Mouse (Mus musculus): ENCODE measurements around the gene Gm35549.
A peak's percentile ranks its signal among the peaks of the same experiment; 100 is the strongest.
"Not testable (repeated sequence)": the region's sequence is repeated elsewhere in the genome, so short reads cannot be mapped to it uniquely, and the experiment has no call there.

Gene Gm35549

DNA sequence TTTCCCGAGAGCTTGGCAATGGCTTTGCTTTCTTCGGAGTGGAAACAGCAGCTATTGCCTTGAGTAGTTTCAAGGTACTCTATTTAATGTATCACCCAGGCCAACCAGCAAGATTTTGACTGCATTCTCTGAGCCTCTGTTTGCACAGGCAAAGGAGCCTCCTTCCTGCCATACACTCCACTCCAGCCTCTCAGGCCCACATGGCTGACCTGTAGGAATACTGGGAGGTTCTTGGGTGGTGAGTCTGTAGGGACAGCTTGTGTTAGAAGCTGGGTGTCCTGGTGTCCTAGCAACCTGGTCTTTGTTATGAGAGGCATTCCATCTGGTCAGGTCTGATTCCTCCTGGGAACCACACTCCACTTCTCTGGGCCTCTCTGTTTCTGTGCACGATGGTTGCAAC is at the start of gene Gm35549:
Gm35549 (minus strand) TSS at position 276 of the 400 bp plus-strand sequence.
- DNase-seq = no peak

DNA sequence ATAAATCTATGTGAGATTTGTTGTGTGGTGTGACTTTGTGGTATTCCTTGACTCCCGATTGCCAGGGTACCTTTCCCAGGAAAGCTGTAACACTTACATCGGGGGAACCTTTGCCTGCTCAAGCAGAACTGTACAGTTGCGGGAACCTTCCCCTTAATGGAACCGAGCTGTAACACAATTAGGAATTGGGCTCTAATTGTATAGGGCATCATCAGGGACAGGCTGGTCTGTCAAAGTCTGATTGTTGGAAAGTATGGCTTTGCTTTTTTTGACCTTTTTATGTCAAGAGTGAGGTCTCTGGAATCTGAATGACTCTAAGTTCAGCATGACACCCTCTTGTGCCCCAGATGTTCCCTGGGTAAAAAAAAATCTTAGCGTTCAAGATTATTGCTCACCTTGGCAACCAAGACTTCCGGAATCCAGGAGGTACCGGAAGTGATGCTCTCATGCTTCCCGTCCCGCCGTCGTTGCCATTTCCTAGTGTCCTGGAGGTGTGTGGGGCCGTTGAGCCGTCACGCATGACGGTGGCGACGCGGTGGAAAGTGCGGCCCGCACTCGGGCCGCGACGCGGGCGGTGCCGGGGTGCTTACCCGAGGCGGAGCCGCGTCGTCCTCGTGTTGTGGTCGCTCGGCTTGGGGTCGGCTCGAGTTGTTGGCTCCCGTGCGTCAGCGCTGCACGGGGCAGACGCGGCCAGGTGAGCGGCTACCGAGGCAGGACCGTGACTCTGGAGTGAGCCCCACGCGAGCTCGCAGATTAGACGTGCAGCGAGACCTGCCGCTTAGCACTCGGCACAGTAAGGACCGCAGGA is 42.7 kb upstream of the Gm35549 start:
- peak; percentile 50 for DNase-seq

DNA sequence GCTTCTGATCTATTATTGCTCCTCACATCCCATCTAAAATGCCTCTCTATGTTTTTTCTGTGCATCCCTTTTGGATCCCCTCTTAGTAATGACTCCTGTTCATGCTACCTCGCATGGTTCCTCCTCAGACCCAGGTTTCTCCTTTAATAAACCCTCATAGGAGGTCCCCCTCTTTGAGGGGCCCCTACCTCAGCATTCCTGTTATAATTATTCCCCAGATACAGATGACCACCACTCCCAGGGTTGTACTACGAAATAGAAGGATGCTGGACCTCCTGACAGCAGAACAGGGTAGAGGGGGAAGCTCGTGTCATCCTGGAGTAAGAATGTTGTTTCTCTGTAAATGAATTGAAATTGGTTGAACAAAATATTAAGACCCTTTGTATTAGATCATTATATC is 41.5 kb upstream of the Gm35549 start, which contains the start of gene Zkscan7:
Zkscan7 (plus strand) TSS at position 301 of the 400 bp plus-strand sequence.
- DNase-seq = no peak

DNA sequence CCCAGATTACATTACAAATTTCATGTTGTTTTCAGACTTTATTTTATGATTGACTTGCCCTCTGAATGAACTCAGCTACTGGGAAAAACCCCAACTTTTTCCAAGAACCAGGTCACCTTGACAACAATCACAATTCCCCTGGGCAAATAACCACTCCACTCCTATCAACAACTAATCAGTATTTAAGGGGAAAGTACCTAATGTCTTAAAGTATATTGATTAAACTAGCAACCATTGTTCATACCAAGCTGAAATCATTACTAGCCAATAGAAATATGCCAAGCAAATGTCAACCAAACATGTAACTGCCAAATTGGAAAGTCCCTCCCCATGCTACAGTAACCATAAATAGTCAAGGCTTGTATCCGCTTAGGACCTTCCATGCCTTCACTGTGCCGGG is 31.3 kb upstream of the Gm35549 start:
- DNase-seq = no peak

DNA sequence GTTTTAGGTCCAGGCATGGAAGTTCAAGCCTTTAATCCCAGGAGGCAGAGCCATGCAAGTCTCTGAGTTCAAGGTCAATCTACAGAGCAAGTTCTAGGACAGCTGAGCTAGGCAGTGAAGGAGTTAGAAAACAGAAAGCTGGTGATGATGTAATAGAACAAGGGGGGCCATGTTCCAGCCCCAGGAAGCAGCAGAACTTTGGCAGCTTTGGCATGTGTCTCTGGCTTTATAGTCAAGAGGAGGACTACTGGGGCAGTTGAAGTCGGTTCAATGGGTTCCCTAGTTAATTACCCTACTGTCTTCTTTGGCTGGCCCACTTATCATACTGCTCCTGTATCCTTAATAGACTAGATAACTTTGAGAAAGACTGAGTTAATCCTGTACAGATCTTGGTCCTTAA is 30.8 kb upstream of the Gm35549 start:
- no peak for DNase-seq

DNA sequence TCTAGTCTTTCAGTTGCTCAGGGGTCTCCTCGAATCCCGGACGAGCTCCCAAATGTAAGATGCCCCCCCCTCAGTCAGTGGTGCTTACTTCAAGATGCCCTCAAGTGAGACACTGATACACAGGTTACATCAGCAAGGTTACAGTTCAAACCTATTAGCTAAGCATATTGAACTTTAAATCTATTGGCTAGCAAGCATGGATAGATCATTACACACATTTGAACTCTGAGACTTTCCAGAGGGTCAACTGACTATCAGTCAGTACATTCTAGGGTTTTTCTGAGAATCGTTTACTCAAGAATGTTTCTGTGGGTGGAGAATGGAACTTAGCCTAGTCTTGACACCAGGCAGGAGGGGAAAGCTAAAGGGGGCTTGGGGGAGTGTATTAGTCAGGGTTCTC is 28.8 kb upstream of the Gm35549 start:
- DNase-seq = no peak

DNA sequence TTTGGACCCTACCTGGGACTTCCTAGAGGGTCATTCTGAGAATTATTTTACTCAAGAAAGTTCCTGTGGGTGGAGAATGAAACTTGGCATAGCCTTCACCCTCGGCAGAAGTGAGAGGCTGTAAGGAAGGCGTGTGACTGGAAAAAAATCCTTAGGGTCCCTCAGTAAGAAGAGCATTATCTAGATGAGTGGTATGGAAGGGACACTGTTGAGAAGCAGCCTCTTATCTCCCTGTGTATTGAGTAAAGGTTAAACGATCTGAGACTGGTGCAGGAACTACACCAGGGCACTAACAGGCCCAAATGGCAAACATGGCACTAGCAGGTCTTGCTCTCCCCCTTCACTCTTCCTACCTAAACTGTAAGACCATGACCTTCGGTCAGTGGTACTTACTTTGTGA is 22.4 kb upstream of the Gm35549 start:
- DNase-seq = no peak

DNA sequence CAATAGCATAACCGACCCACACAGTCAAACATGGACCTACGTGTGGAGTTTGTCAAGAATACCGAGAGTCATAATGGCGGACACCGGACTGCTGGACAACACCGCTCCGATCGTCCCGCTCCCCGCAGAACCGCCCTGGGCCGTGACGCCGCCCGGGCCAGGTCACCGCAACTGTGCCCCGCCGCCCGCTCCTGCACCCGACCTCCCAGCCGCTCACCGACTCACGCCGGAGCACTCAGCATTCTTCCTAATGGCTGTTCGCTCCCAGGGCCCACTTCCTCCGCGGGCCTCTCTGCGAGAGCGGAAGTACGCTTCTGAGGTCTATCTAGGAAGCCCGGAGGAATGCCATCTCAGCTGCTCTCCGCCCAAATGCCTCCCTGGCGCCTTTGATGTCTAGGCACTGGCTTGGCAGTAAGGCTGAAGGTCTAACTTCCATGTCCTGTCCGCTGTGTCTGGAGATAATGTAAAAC is 21.9 kb upstream of the Gm35549 start, which contains the start of gene Zfp445:
Zfp445 (minus strand) TSS at position 310 of the 470 bp plus-strand sequence.
- peak; percentile 72 for DNase-seq

DNA sequence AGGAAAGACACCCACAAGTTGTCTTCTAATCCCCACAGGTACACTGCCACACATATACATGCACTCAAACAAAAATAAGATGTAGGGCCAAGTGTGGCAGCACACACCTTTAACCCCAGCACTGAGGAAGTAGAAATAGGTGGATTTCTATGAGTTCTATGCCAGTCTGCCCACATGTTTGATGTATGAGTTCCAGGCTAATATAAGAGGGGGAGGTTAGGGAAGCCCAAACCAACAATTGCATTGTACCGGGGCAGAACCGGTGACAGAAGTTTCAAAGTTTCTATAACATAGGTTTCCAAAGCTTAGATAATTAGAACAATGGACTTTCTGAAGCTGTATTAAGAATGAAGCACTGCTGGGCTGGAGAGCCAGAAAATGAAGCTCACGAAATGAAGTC is 21.0 kb upstream of the Gm35549 start:
- DNase-seq = no peak

DNA sequence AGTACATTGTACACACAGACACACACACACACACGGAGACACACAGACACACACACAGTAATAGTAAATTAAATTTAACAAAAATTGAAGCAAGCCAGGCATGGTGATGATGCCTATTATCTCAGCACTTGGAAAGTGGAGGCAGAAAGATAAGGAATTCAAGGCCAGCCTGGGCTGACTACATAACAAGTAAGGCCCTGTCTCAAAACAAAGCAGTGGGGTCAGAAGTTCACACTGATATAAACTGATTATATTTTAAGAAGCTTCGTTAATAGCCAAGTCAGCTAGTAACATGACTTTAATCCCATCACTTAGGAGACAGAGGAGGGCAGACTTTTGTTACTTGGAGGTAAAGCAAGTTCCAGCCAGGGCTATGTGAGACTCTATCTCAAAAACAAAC is 19.9 kb upstream of the Gm35549 start:
- DNase-seq = no peak

DNA sequence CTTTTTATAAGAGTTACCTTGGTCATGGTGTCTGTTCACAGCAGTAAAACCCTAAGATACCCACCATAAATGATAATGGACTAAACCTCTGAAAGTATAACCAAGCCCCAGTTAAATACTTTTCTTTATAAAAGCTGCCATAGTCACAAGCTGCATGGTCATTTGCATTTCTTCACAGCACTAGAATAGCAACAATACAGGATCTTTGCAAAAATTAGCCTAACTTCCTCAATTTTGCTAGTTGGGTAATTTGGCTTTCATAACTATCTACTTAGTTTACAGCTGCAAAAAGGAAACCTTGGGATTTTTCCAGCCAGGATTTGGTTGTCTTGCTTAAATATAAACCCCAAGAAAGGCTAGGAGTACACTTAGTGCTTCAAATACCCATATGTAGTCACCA is 16.9 kb upstream of the Gm35549 start:
- DNase-seq = no peak

DNA sequence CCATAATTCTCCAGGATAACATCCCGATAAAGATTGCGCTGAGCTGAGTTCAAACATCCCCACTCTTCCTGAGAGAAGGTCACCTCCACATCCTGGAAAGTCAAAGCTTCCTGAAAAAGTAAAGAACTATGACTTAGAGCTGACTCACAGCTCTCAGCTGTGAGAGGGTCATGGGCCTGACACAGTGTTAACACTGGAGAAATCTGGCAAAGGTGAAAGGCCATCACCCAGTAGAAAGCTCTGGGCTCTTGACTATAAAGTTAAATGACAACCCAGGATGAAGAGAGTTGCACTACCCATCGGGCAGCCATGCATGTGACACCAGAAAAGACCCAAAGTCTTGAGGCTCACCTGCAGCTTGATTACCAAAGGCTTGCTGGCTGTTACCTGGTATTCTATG is 12.9 kb upstream of the Gm35549 start:
- no peak for DNase-seq

DNA sequence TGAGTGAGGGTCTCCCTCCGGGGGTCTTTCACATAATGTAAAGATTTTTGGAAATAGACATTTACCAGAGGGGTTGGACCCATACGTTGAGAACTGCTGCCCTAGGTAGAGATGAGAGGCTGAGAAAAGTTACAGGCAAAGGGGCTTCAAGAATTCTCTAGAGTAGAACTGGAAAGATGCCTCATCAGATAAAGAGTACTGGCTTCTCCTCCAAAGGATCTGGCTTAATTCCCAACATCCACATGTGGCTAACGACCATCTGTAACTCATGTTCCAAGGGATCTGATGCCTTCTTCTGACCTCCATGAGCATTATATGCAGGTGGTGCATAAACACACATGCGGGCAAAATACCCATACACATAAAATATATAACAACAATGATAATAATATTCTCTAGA is 11.8 kb upstream of the Gm35549 start:
- no peak for DNase-seq

DNA sequence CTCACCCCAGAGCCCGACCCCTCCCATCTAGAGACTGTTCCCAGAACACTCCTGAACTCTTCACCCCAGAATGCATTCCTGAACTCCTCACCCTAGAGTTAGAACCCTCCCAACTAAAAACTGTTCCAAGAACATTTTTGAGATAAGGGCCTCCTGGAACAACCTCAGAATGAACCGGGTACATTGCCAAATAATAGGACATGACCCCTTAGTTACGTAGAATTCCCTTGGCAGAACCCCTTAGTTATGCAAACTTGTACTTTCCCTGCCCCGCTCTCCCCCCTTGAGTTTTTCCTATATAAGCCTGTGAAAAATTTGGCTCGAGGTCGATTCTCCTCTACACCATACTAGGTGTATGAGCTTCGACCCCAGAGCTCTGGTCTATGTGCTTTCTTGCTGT is 11.3 kb upstream of the Gm35549 start:
- DNase-seq = not testable (repeated sequence)

DNA sequence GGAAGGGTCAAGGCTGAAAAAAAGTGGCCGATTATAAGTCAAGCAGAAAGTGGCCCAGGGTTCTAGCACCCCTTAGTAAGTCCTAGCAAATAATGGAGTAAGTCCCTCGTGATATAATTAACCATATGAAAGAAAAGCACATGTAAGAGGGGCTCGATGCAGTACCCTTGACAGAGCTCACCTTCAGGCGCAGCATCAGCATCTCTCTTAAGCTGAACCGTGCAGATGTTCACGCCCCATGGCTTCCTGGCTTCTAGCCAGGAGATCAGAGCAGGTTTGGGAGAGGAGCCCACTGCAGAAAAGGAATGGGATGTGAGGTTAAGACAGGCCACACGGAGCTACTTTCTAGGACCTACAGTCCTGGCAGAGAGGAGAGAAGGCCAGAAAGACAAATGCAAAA is 10.7 kb upstream of the Gm35549 start:
- no peak for DNase-seq

DNA sequence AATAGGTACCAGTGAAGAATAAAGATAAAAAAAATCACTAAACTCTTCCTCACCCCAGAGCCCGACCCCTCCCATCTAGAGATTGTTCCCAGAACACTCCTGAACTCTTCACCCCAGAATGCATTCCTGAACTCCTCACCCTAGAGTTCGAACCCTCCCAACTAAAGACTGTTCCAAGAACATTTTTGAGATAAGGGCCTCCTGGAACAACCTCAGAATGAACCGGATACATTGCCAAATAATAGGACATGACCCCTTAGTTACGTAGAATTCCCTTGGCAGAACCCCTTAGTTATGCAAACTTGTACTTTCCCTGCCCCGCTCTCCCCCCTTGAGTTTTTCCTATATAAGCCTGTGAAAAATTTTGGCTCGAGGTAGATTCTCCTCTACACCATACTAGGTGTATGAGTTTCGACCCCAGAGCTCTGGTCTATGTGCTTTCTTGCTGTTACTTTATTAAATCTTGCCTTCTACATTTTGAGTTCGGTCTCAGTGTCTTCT is 4.0 kb upstream of the Gm35549 start:
- not testable (repeated sequence) for DNase-seq

DNA sequence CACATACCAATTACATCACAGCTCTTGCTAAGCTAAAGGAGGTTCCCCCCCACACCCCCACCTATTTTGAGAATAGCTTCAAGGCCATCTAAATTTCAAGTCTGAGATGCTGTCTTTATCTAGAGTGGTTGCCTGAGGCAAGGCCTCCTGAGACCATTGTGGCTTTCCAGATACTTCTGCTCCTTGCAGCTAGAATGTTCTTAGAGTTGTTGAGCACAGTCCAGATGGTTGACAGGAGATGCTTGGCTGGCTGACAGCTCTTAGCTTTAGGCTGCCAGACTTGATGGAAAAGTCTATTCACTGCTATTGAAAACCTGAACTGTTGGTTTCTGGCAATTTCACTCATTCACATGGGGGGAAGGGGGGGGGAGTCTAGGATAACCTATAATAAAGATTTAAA is 2.3 kb upstream of the Gm35549 start:
- DNase-seq = no peak

DNA sequence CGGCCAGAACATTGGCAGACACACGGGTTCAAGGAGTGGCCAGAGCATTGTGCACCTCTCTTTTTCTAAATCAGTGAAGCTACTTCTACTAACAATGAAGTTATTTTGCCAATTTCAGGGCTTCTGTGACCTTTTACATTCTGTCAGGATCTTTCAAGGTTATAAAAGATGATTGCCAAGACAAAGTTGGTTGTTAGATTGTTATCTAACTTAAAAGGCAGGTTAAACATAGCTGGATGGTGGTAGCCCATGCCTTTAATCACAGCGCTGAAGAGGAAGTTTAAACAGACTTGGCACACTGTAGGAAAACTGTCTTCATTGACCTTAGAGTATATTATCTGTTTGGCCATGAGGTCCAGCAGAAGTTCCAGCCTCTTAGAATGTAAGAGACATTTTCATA is 1.8 kb upstream of the Gm35549 start:
- DNase-seq = no peak

DNA sequence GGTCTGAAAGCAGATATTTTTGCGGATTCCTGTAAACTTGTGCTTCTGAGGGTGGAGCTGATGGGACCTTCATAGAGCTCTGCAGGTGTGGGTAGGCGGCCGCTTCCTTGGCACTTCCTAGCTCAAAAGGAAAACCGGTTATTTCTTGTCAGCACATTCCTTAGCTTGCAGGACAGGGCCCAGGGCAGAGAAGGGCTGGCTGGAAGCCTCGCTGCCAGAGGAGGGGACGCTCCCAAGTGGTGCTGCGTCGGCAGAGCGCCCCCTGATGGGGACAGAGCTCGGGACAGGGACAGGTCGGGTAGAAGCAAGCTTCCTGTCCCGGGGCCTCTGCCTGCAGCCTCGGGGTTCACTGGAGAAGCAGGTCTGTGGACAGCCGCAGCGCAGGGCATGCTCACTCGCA is 6.2 kb downstream of the Gm35549 start:
- no peak for DNase-seq

DNA sequence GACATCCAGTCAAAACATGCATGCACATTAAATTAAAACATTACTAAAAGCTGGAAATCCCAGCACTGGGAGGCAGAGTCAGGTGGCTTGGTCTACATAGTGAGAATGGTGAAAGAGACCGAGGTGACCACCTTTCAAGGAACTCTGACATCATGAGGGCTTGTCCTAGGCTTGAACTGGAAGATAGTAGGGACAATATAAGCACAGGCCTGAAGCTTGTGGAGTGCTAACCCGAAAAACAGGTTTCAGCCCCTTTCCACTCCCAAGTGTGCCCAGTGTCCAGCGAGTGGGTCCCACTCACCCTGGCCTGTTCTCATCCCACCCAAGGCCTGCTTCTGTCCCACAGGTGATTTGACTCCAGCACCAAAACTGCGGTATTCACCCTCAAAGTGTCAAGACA is 6.6 kb downstream of the Gm35549 start:
- no peak for DNase-seq

DNA sequence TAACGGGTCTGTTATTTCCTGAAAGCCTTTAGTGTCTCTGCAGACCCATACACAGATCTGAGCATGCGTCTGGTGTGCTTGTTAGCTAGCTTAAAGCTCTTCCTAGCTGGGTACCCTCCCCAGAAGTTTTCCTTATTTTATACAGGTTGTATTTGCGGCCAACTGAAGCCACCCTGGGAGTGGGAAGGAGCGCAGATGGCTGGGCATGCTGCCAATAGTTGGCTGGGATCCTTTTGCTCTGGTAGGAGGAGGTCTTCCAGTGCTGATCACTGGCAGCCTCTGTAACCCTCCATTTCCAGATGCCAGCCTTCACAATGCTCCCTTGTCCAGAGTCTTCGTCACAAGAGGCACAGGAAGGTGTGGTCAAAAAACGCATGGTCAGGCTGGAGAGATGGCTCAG is 7.0 kb downstream of the Gm35549 start:
- DNase-seq = peak; percentile 49

DNA sequence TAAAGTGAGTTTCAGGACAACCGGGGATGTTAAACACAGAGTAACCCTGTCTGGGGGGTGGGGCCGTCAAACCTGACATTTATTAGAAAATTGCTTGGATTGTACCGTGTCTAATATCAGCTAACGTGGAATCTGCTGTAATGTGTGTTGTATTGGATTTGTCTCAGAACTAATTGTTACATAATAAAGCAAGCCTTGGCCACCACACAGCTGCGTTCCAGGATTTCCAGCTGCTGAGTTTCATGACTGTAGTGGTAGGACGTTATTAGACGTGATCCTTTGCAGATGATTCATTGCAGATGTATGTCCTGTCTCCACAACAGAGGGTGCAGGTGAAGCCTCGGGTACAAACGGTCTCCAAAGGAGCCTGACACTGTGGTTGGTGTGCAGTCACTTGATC is 7.7 kb downstream of the Gm35549 start:
- no peak for DNase-seq

DNA sequence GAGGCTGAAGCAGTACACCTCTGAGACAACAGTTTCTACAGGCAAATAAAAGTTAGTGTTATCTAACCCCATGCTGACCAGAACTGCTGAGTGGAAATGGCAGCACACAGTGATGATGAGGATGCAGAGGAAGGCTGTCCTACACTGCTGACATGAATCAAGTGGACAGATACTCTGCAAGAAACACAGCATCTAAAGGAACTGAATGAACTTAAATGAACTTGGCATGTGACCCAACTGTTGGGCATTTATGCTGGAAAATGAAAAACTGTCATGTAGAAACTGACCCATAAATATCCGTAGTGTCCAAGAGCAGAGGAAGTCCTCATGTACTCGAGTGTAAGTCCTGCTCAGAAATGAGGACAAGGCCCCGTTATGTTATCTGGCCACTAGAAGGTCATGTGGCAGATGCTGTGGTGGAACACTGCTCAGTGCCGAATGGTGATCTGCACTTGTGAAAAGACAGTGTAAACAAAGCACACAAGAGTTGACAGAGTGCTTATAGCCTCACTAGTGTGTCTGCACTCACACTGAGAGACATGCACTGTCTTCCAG is 13.9 kb downstream of the Gm35549 start:
- DNase-seq = no peak

DNA sequence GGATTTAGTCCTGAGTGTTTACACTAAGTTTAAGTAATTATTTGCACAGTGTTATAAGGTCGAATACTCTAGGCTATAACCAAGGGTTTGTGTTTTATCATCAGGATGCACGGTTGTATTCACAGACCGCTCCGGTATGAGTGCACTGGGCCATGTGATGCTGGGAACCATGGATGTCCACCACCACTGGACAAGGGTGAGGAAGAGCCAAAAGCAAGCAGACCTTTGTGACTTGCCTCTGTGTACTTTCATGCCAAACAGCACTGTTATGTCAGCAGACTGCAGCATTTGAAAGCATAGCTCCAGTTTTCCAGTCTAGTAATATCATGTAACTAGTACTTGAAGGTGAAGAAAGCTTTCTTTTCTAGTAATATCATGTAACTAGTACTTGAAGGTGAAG is 17.1 kb downstream of the Gm35549 start:
- no peak for DNase-seq
